In the genomic region with DNA sequence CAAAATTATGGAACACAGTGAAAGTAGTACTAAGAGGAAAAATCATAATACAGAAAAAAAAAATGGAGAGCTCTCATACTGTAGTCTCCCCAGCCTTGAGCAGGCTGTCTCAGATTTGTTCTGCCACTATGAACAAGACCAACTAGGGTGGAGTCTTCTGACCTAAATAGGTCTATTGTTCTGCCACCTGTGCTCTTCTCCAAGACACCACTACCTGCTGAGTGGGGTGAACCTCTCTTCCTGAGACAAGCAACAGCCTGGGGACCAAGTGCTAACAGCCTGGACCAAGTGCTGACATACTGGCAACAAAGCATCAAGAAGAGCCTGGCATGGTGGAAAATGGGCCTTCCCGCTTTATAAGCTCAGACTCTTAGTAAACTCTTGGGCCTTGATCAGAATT, we compare ENCODE assay signal across 35 mouse cellular contexts.
"Had no signal": no experiment of that assay in that cellular context is flagged by ENCODE, and none has a peak within 500 bp of the region (broad histone marks: within the 10 kb centered on the region; RNA-seq: fewer than 3 reads in every experiment).

No protein-coding gene starts in this region.

- H3K9me3 ChIP-seq: heart, embryonic 10.5 days; heart, embryonic 12.5 days; heart, embryonic 13.5 days; heart, embryonic 15.5 days; hindbrain, embryonic 10.5 days; hindbrain, embryonic 12.5 days; hindbrain, embryonic 15.5 days; intestine, embryonic 15.5 days; kidney, embryonic 15.5 days had no signal

- H3K9ac ChIP-seq: heart, embryonic 12.5 days; heart, embryonic 13.5 days; heart, embryonic 15.5 days; hindbrain, embryonic 12.5 days; hindbrain, embryonic 14.5 days; hindbrain, embryonic 15.5 days; intestine, embryonic 15.5 days; kidney, embryonic 15.5 days had no signal

- H3K27ac ChIP-seq: heart, embryonic 10.5 days; heart, embryonic 13.5 days; heart, embryonic 15.5 days; hindbrain, embryonic 10.5 days; hindbrain, embryonic 12.5 days; hindbrain, embryonic 14.5 days; hindbrain, embryonic 15.5 days; hindbrain, postnatal 0 days; intestine, embryonic 15.5 days; kidney, embryonic 15.5 days; kidney, postnatal 0 days; layer of hippocampus, adult 2 months; left cerebral cortex, adult 2 months had no signal

- DNase-seq: heart, postnatal 10 days; heart, postnatal 14 days; heart, postnatal 36 days; heart, postnatal 4 days; kidney, adult 11 months; kidney, adult 18-20 months; kidney, adult 2 months; kidney, adult 8-10 months; kidney, adult 9 months; kidney, postnatal 10 days; kidney, postnatal 14 days; kidney, postnatal 25 days; kidney, postnatal 36 days; kidney, postnatal 4 days; layer of hippocampus, adult 9-11 months; layer of hippocampus, postnatal 36 days had no signal

- H3K36me3 ChIP-seq: heart, embryonic 10.5 days; heart, embryonic 12.5 days; heart, embryonic 13.5 days; heart, embryonic 15.5 days; hindbrain, embryonic 10.5 days; hindbrain, embryonic 12.5 days; hindbrain, embryonic 15.5 days; intestine, embryonic 15.5 days; kidney, embryonic 15.5 days had no signal

- H3K27me3 ChIP-seq: heart, embryonic 12.5 days; heart, embryonic 13.5 days; heart, embryonic 15.5 days; hindbrain, embryonic 12.5 days; hindbrain, embryonic 15.5 days; intestine, embryonic 15.5 days; kidney, embryonic 15.5 days had no signal

- H3K4me3 ChIP-seq: heart, embryonic 10.5 days; heart, embryonic 12.5 days; heart, embryonic 13.5 days; heart, embryonic 15.5 days; hindbrain, embryonic 10.5 days; hindbrain, embryonic 12.5 days; hindbrain, embryonic 15.5 days; intestine, embryonic 15.5 days; kidney, embryonic 15.5 days; layer of hippocampus, adult 2 months; left cerebral cortex, adult 2 months had no signal

- ATAC-seq: hindbrain, embryonic 16.5 days; hindbrain, postnatal 0 days; inflammation-experienced regulatory T-cells, adult 6 months; intestine, embryonic 15.5 days; intestine, embryonic 16.5 days; intestine, postnatal 0 days had no signal

- H3K4me2 ChIP-seq: heart, embryonic 11.5 days; heart, embryonic 12.5 days; heart, embryonic 13.5 days; heart, embryonic 15.5 days; hindbrain, embryonic 12.5 days; hindbrain, embryonic 14.5 days; hindbrain, embryonic 15.5 days; intestine, embryonic 15.5 days; kidney, embryonic 15.5 days had no signal

- H3K4me1 ChIP-seq: heart, embryonic 10.5 days; heart, embryonic 12.5 days; heart, embryonic 13.5 days; heart, embryonic 15.5 days; hindbrain, embryonic 10.5 days; hindbrain, embryonic 12.5 days; hindbrain, embryonic 15.5 days; intestine, embryonic 15.5 days; kidney, embryonic 15.5 days had no signal
